Mouse (Mus musculus) limb, embryonic 10.5 days (tissue): ENCODE measurements at regions not wholly inside any gene's neighbourhood (a gene's known extent, or its start where the extent isn't known, plus 50 kb on each side); places are given as distances from the start of the nearest gene placed in this dataset.

Experiments
- DNase-seq: peaks from one replicate; pipeline ENCODE4 v3.0.0-alpha.2; 2017; ENCODE audit warnings: low spot score
- H3K27ac ChIP-seq: fragments of 300-500 bp; sonication (generic); 2 replicates; pipeline ENCODE4 v1.5.1; 2016; ENCODE audit warnings: mild to moderate bottlenecking
- H3K27me3 ChIP-seq: fragments of 300-500 bp; sonication (generic); 2 replicates; pipeline ENCODE4 v1.6.1; 2016; ENCODE audit warnings: low read depth, mild to moderate bottlenecking; ENCODE audit not compliant: poor library complexity, severe bottlenecking
- H3K36me3 ChIP-seq: fragments of 300-500 bp; sonication (generic); 2 replicates; pipeline ENCODE4 v1.6.1; 2016; ENCODE audit warnings: mild to moderate bottlenecking, moderate library complexity
- H3K4me1 ChIP-seq: fragments of 300-500 bp; sonication (generic); 2 replicates; pipeline ENCODE4 v1.6.1; 2016
- H3K4me3 ChIP-seq: fragments of 300-500 bp; sonication (generic); 2 replicates; pipeline ENCODE4 v1.5.1; 2016; ENCODE audit warnings: mild to moderate bottlenecking, moderate library complexity
- H3K9me3 ChIP-seq: fragments of 300-500 bp; sonication (generic); replicated peaks from 2 replicates; pipeline ENCODE4 v1.6.1; 2016; ENCODE audit warnings: mild to moderate bottlenecking
- whole genome bisulfite sequencing: fragments of 180-500 bp; shearing (Covaris S2); methylation state at CpG from one replicate; pipeline ENCODE4 v1.1.7; 2016; 5-methylcytosine and 5-hydroxymethylcytosine counted together

GRCm38 (mm10) chr10:92077291-92077690, 644.9 kb downstream of the Nedd1 start:
- H3K9me3 ChIP-seq = no peaks in the 10 kb centered on the region
- no peak for DNase-seq
- no peaks in the 10 kb centered on the region for H3K27me3 ChIP-seq
- H3K4me1 ChIP-seq = peaks cover 30% of the 10 kb centered on the region
- H3K36me3 ChIP-seq = no peaks in the 10 kb centered on the region
- WGBS = 89% methylated on average over 3 of the region's 3 CpGs
- no peak overlapping the region for H3K27ac ChIP-seq
- no peak overlapping the region for H3K4me3 ChIP-seq

- Histone ChIP-seq H3K9me3 (no peaks in the 10 kb centered on the region), H3K4me1 (peaks cover 30% of the 10 kb centered on the region), H3K4me3 (no peak overlapping the region), H3K36me3 (no peaks in the 10 kb centered on the region), H3K27ac (no peak overlapping the region), H3K27me3 (no peaks in the 10 kb centered on the region)
- no peak for DNase-seq
- 52% methylated on average over 3 of the region's 3 CpGs for WGBS
These were observed 645.5 kb downstream of the Nedd1 start for GRCm38 (mm10) chr10:92076754-92077153.

GRCm38 (mm10) chr10:92075469-92075868, 646.8 kb downstream of the Nedd1 start:
- H3K4me3 ChIP-seq = no peak overlapping the region
- H3K36me3 ChIP-seq = no peaks in the 10 kb centered on the region
- no peaks in the 10 kb centered on the region for H3K9me3 ChIP-seq
- DNase-seq = no peak
- 78% methylated on average over 8 of the region's 8 CpGs for WGBS
- H3K27me3 ChIP-seq = no peaks in the 10 kb centered on the region
- H3K27ac ChIP-seq = no peak overlapping the region
- H3K4me1 ChIP-seq = peaks cover 22% of the 10 kb centered on the region

GRCm38 (mm10) chr10:92074698-92075394, 647.4 kb downstream of the Nedd1 start:
- Histone ChIP-seq H3K27me3 (no peaks in the 10 kb centered on the region), H3K36me3 (no peaks in the 10 kb centered on the region), H3K4me3 (no peak overlapping the region), H3K27ac (no peak overlapping the region), H3K4me1 (peaks cover 21% of the 10 kb centered on the region), H3K9me3 (no peaks in the 10 kb centered on the region)
- no peak for DNase-seq
- 89% methylated on average over 11 of the region's 11 CpGs for WGBS

GRCm38 (mm10) chr10:92073873-92074390, 648.3 kb downstream of the Nedd1 start:
- 69% methylated on average over 5 of the region's 5 CpGs for WGBS
- no peaks in the 10 kb centered on the region for H3K36me3 ChIP-seq
- no peaks in the 10 kb centered on the region for H3K9me3 ChIP-seq
- no peak overlapping the region for H3K4me3 ChIP-seq
- no peak for DNase-seq
- peaks cover 21% of the 10 kb centered on the region for H3K4me1 ChIP-seq
- H3K27me3 ChIP-seq = no peaks in the 10 kb centered on the region
- no peak overlapping the region for H3K27ac ChIP-seq

GRCm38 (mm10) chr10:92044783-92045182, 677.4 kb downstream of the Nedd1 start:
- Histone ChIP-seq H3K9me3 (no peaks in the 10 kb centered on the region), H3K4me3 (no peak overlapping the region), H3K4me1 (peaks cover 11% of the 10 kb centered on the region), H3K27ac (no peak overlapping the region), H3K36me3 (no peaks in the 10 kb centered on the region), H3K27me3 (no peaks in the 10 kb centered on the region)
- no peak for DNase-seq

- Histone ChIP-seq H3K36me3 (no peaks in the 10 kb centered on the region), H3K27ac (no peak overlapping the region), H3K27me3 (no peaks in the 10 kb centered on the region), H3K4me1 (no peaks in the 10 kb centered on the region), H3K4me3 (no peak overlapping the region), H3K9me3 (no peaks in the 10 kb centered on the region)
- WGBS = 86% methylated on average over 3 of the region's 3 CpGs
- DNase-seq = no peak
These were observed 686.0 kb downstream of the Nedd1 start for GRCm38 (mm10) chr10:92036176-92036575.

GRCm38 (mm10) chr10:92030221-92030620, 692.0 kb downstream of the Nedd1 start:
- no peaks in the 10 kb centered on the region for H3K4me1 ChIP-seq
- no peaks in the 10 kb centered on the region for H3K36me3 ChIP-seq
- no peaks in the 10 kb centered on the region for H3K9me3 ChIP-seq
- H3K27ac ChIP-seq = no peak overlapping the region
- no peaks in the 10 kb centered on the region for H3K27me3 ChIP-seq
- 86% methylated on average over 4 of the region's 4 CpGs for WGBS
- DNase-seq = no peak
- H3K4me3 ChIP-seq = no peak overlapping the region

- no peaks in the 10 kb centered on the region for H3K9me3 ChIP-seq
- DNase-seq = no peak
- H3K27ac ChIP-seq = no peak overlapping the region
- no peaks in the 10 kb centered on the region for H3K4me1 ChIP-seq
- WGBS = 73% methylated on average over 1 of the region's 1 CpGs
- H3K36me3 ChIP-seq = no peaks in the 10 kb centered on the region
- no peaks in the 10 kb centered on the region for H3K27me3 ChIP-seq
- H3K4me3 ChIP-seq = no peak overlapping the region
These were observed 698.0 kb downstream of the Nedd1 start for GRCm38 (mm10) chr10:92024203-92024602.

- Histone ChIP-seq H3K4me3 (no peak overlapping the region), H3K27ac (no peak overlapping the region), H3K4me1 (no peaks in the 10 kb centered on the region), H3K9me3 (no peaks in the 10 kb centered on the region), H3K36me3 (no peaks in the 10 kb centered on the region), H3K27me3 (no peaks in the 10 kb centered on the region)
- no peak for DNase-seq
- 69% methylated on average over 1 of the region's 1 CpGs for WGBS
These were observed 701.2 kb downstream of the Nedd1 start for GRCm38 (mm10) chr10:92021036-92021435.

- no peak overlapping the region for H3K27ac ChIP-seq
- WGBS = 62% methylated on average over 10 of the region's 10 CpGs
- no peak overlapping the region for H3K4me3 ChIP-seq
- no peaks in the 10 kb centered on the region for H3K36me3 ChIP-seq
- no peaks in the 10 kb centered on the region for H3K9me3 ChIP-seq
- DNase-seq = no peak
- no peaks in the 10 kb centered on the region for H3K27me3 ChIP-seq
- no peaks in the 10 kb centered on the region for H3K4me1 ChIP-seq
These were observed 712.7 kb downstream of the Nedd1 start for GRCm38 (mm10) chr10:92009551-92009950.

GRCm38 (mm10) chr10:92007891-92008290, 714.3 kb downstream of the Nedd1 start:
- H3K27ac ChIP-seq = no peak overlapping the region
- H3K4me3 ChIP-seq = no peak overlapping the region
- no peaks in the 10 kb centered on the region for H3K9me3 ChIP-seq
- no peak for DNase-seq
- 80% methylated on average over 2 of the region's 2 CpGs for WGBS
- H3K36me3 ChIP-seq = no peaks in the 10 kb centered on the region
- no peaks in the 10 kb centered on the region for H3K4me1 ChIP-seq
- no peaks in the 10 kb centered on the region for H3K27me3 ChIP-seq

GRCm38 (mm10) chr10:92006467-92006866, 715.8 kb downstream of the Nedd1 start:
- H3K27me3 ChIP-seq = no peaks in the 10 kb centered on the region
- H3K36me3 ChIP-seq = no peaks in the 10 kb centered on the region
- H3K4me3 ChIP-seq = no peak overlapping the region
- no peaks in the 10 kb centered on the region for H3K4me1 ChIP-seq
- H3K27ac ChIP-seq = no peak overlapping the region
- H3K9me3 ChIP-seq = no peaks in the 10 kb centered on the region
- WGBS = 77% methylated on average over 3 of the region's 3 CpGs
- no peak for DNase-seq

- Histone ChIP-seq H3K27ac (no peak overlapping the region), H3K27me3 (no peaks in the 10 kb centered on the region), H3K36me3 (no peaks in the 10 kb centered on the region), H3K4me3 (no peak overlapping the region), H3K4me1 (no peaks in the 10 kb centered on the region), H3K9me3 (no peaks in the 10 kb centered on the region)
- DNase-seq = no peak
- 92% methylated on average over 4 of the region's 4 CpGs for WGBS
These were observed 731.2 kb downstream of the Nedd1 start for GRCm38 (mm10) chr10:91991040-91991439.
